Mouse (Mus musculus): ENCODE measurements around the gene Llcfc1. TPM values are rescaled to one million over a fixed set of nuclear protein-coding genes. Genes with fewer than 3 reads are reported as not detected.

Gene Llcfc1
- polyA plus RNA-seq, 1 experiment from 2014 or later = 0.22 TPM

- H3K36me3 ChIP-seq (ENCODE audit: insufficient read depth, low read length) = no peaks in the 10 kb centered on the region
- no peak overlapping the region for H3K4me3 ChIP-seq (ENCODE audit: low read length)
- no peak overlapping the region for H3K4me2 ChIP-seq (replicated peaks; ENCODE audit: low read depth, low read length)
- ATAC-seq (ENCODE audit: low FRiP score, low TSS enrichment) = no peak
- 77% methylated on average over 1 of the region's 1 CpGs for WGBS
- H3K27ac ChIP-seq (ENCODE audit: low read length) = no peak overlapping the region
- H3K9me3 ChIP-seq (ENCODE audit: low read length) = no peaks in the 10 kb centered on the region
- no peak overlapping the region for H3K9ac ChIP-seq (replicated peaks; ENCODE audit: low read length)
- H3K4me1 ChIP-seq (ENCODE audit: insufficient read depth, low read length) = no peaks in the 10 kb centered on the region
- H3K27me3 ChIP-seq (ENCODE audit: insufficient read depth, low read length) = no peaks in the 10 kb centered on the region
Measured at GRCm38 (mm10) chr6:41694407-41694806, 10.2 kb downstream of the Llcfc1 start.

GRCm38 (mm10) chr6:41701245-41701644 is 17.0 kb downstream of the Llcfc1 start:
- WGBS = 78% methylated on average over 1 of the region's 1 CpGs
- H3K4me2 ChIP-seq (replicated peaks; ENCODE audit: low read depth, low read length) = no peak overlapping the region

GRCm38 (mm10) chr6:41702928-41703327 is 18.7 kb downstream of the Llcfc1 start:
- no peak overlapping the region for H3K4me2 ChIP-seq (replicated peaks; ENCODE audit: low read depth, low read length)
- H3K27me3 ChIP-seq (ENCODE audit: insufficient read depth, low read length) = no peaks in the 10 kb centered on the region
- no peak overlapping the region for H3K4me3 ChIP-seq (ENCODE audit: low read length)
- no peak overlapping the region for H3K9ac ChIP-seq (replicated peaks; ENCODE audit: low read length)
- 75% methylated on average over 2 of the region's 2 CpGs for WGBS
- 0 out of 2 replicates have a peak, but pooled peaks cover 2% of the 10 kb centered on the region for H3K9me3 ChIP-seq (ENCODE audit: low read length)
- peak; percentile 42; the same call in 1 of the 2 replicates for ATAC-seq (ENCODE audit: low FRiP score, low TSS enrichment)
- H3K36me3 ChIP-seq (ENCODE audit: insufficient read depth, low read length) = no peaks in the 10 kb centered on the region
- no peak overlapping the region for H3K27ac ChIP-seq (ENCODE audit: low read length)
- H3K4me1 ChIP-seq (ENCODE audit: insufficient read depth, low read length) = no peaks in the 10 kb centered on the region

More at GRCm38 (mm10) chr6:41701245-41701644, 17.0 kb downstream of the Llcfc1 start:
- no peak overlapping the region for H3K9ac ChIP-seq (replicated peaks; ENCODE audit: low read length)
- no peak for ATAC-seq (ENCODE audit: low FRiP score, low TSS enrichment)
- no peaks in the 10 kb centered on the region for H3K4me1 ChIP-seq (ENCODE audit: insufficient read depth, low read length)
- no peak overlapping the region for H3K27ac ChIP-seq (ENCODE audit: low read length)
- H3K27me3 ChIP-seq (ENCODE audit: insufficient read depth, low read length) = no peaks in the 10 kb centered on the region
- 0 out of 2 replicates have a peak, but pooled peaks cover 2% of the 10 kb centered on the region for H3K9me3 ChIP-seq (ENCODE audit: low read length)
- H3K36me3 ChIP-seq (ENCODE audit: insufficient read depth, low read length) = no peaks in the 10 kb centered on the region
- no peak overlapping the region for H3K4me3 ChIP-seq (ENCODE audit: low read length)

GRCm38 (mm10) chr6:41704123-41704522 is 19.9 kb downstream of the Llcfc1 start, which contains the start of gene Kel:
Kel (minus strand) TSS chr6:41704339.
- Histone ChIP-seq H3K4me3 (ENCODE audit: low read length) (no peak within 1 kb of the TSS), H3K9ac (replicated peaks; ENCODE audit: low read length) (no peak within 1 kb of the TSS), H3K36me3 (ENCODE audit: insufficient read depth, low read length) (no peaks in the 10 kb centered on the region), H3K4me2 (replicated peaks; ENCODE audit: low read depth, low read length) (no peak within 1 kb of the TSS), H3K9me3 (ENCODE audit: low read length) (0 out of 2 replicates have a peak, but pooled peaks cover 2% of the 10 kb centered on the region), H3K4me1 (ENCODE audit: insufficient read depth, low read length) (no peaks in the 10 kb centered on the region), H3K27me3 (ENCODE audit: insufficient read depth, low read length) (no peaks in the 10 kb centered on the region), H3K27ac (ENCODE audit: low read length) (peak within 1 kb of the TSS; percentile 34; the same call in 1 of the 2 replicates)
- WGBS = 50% methylated on average over 1 of the region's 1 CpGs
- no peak for ATAC-seq (ENCODE audit: low FRiP score, low TSS enrichment)

DNA sequence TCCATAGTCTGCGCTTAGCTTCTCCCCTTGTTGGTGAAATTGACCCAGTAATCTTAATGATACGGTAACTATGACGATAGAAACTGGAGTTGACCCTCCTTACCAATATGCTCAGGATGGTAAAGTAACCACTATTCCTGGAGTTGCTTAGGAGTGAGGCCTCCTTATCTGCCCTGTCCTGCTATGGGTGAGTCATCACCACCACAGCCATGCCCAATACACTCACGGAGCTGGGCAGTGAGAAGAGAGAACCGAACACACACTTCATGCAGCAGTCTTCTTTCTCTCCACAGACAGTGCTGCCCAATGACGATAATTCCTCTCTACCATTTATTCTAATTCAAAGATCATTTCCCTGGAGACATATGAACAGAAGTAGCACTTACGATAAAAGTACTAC is 22.0 kb downstream of the Llcfc1 start:
- Histone ChIP-seq H3K9ac (replicated peaks; ENCODE audit: low read length) (no peak overlapping the region), H3K4me1 (ENCODE audit: insufficient read depth, low read length) (no peaks in the 10 kb centered on the region), H3K4me2 (replicated peaks; ENCODE audit: low read depth, low read length) (no peak overlapping the region), H3K4me3 (ENCODE audit: low read length) (no peak overlapping the region), H3K9me3 (ENCODE audit: low read length) (0 out of 2 replicates have a peak, but pooled peaks cover 2% of the 10 kb centered on the region), H3K27ac (ENCODE audit: low read length) (no peak overlapping the region), H3K27me3 (ENCODE audit: insufficient read depth, low read length) (no peaks in the 10 kb centered on the region), H3K36me3 (ENCODE audit: insufficient read depth, low read length) (no peaks in the 10 kb centered on the region)
- ATAC-seq (ENCODE audit: low FRiP score, low TSS enrichment) = no peak
- 88% methylated on average over 7 of the region's 7 CpGs for WGBS

GRCm38 (mm10) chr6:41710281-41710680 is 26.1 kb downstream of the Llcfc1 start:
- H3K4me1 ChIP-seq (ENCODE audit: insufficient read depth, low read length) = no peaks in the 10 kb centered on the region
- WGBS = 73% methylated on average over 1 of the region's 1 CpGs
- no peak for ATAC-seq (ENCODE audit: low FRiP score, low TSS enrichment)
- H3K4me3 ChIP-seq (ENCODE audit: low read length) = no peak overlapping the region
- H3K9ac ChIP-seq (replicated peaks; ENCODE audit: low read length) = no peak overlapping the region
- no peaks in the 10 kb centered on the region for H3K9me3 ChIP-seq (ENCODE audit: low read length)
- no peaks in the 10 kb centered on the region for H3K27me3 ChIP-seq (ENCODE audit: insufficient read depth, low read length)
- H3K36me3 ChIP-seq (ENCODE audit: insufficient read depth, low read length) = no peaks in the 10 kb centered on the region
- H3K4me2 ChIP-seq (replicated peaks; ENCODE audit: low read depth, low read length) = no peak overlapping the region
- H3K27ac ChIP-seq (ENCODE audit: low read length) = no peak overlapping the region

DNA sequence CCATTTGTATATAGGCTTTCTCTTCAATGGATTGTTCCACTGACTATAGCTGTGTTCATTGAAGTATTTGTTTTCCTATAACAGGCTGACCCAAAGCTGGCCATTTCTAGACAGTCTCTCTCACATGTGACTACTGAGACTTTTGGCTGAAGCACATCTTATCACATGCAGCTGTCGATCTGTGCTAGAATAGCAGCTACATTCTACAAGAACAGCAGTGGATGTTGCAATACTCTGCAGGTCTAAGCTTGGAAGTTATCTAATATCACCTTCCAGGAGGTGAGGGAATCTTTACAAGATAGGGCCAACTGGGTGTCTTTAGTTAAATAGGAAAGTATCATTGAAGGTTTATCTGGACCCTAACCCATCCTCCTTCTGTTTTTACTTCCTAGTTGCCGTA is 37.2 kb downstream of the Llcfc1 start:
- Histone ChIP-seq H3K4me2 (replicated peaks; ENCODE audit: low read depth, low read length) (no peak overlapping the region), H3K4me3 (ENCODE audit: low read length) (no peak overlapping the region), H3K9me3 (ENCODE audit: low read length) (no peaks in the 10 kb centered on the region), H3K27me3 (ENCODE audit: insufficient read depth, low read length) (no peaks in the 10 kb centered on the region), H3K27ac (ENCODE audit: low read length) (no peak overlapping the region), H3K36me3 (ENCODE audit: insufficient read depth, low read length) (no peaks in the 10 kb centered on the region), H3K4me1 (ENCODE audit: insufficient read depth, low read length) (no peaks in the 10 kb centered on the region), H3K9ac (replicated peaks; ENCODE audit: low read length) (no peak overlapping the region)
- no peak for ATAC-seq (ENCODE audit: low FRiP score, low TSS enrichment)
- 90% methylated on average over 2 of the region's 2 CpGs for WGBS

GRCm38 (mm10) chr6:41727989-41728609 is 43.9 kb downstream of the Llcfc1 start:
- 76% methylated on average over 1 of the region's 1 CpGs for WGBS
- Histone ChIP-seq H3K4me1 (ENCODE audit: insufficient read depth, low read length) (no peaks in the 10 kb centered on the region), H3K9ac (replicated peaks; ENCODE audit: low read length) (no peak overlapping the region), H3K9me3 (ENCODE audit: low read length) (no peaks in the 10 kb centered on the region), H3K36me3 (ENCODE audit: insufficient read depth, low read length) (no peaks in the 10 kb centered on the region), H3K27ac (ENCODE audit: low read length) (no peak overlapping the region), H3K27me3 (ENCODE audit: insufficient read depth, low read length) (no peaks in the 10 kb centered on the region), H3K4me2 (replicated peaks; ENCODE audit: low read depth, low read length) (no peak overlapping the region), H3K4me3 (ENCODE audit: low read length) (no peak overlapping the region)
- ATAC-seq (ENCODE audit: low FRiP score, low TSS enrichment) = no peak

DNA sequence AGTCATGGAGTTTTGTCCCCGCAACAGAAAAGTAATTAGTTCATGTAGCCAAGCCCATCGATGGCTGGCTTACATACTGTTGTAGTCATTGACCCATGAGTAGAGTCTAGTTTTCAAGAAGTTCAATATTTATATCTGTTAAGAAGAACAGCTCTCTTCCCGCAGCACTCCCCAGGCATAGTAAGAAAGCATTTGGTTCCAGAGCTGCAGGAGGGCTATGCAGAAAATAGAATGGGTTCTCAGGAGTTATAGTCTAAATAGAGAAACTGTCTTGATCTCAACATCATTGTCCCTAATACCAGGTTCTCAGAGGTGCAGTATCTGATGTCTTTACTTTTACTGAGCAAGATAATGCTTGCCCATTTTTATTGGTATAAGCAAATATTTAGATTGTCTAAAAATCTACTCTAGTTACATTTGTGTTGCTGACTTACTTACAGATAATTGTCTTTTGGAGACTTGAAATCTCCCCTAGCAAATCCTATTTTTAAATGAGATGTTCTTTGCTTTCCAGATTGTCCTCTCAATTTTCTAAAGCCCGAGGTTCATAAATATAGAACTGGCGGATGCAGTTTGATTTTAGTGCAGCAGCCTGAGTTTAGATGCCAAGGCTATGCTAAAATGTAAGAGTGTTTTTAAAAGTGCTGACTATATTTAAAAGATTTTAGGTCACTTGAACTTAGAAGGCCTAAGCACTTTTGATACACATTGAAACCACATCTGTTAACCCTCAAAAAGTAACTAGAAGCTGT is 50.7 kb downstream of the Llcfc1 start:
- H3K27me3 ChIP-seq (ENCODE audit: insufficient read depth, low read length) = no peaks in the 10 kb centered on the region
- H3K4me1 ChIP-seq (ENCODE audit: insufficient read depth, low read length) = no peaks in the 10 kb centered on the region
- no peak overlapping the region for H3K9ac ChIP-seq (replicated peaks; ENCODE audit: low read length)
- H3K27ac ChIP-seq (ENCODE audit: low read length) = no peak overlapping the region
- ATAC-seq (ENCODE audit: low FRiP score, low TSS enrichment) = no peak
- H3K36me3 ChIP-seq (ENCODE audit: insufficient read depth, low read length) = no peaks in the 10 kb centered on the region
- H3K9me3 ChIP-seq (ENCODE audit: low read length) = no peaks in the 10 kb centered on the region
- H3K4me3 ChIP-seq (ENCODE audit: low read length) = no peak overlapping the region
- WGBS = 91% methylated on average over 5 of the region's 5 CpGs
- H3K4me2 ChIP-seq (replicated peaks; ENCODE audit: low read depth, low read length) = no peak overlapping the region
